Mouse (Mus musculus): ENCODE measurements around the gene Slc11a1. TPM values are rescaled to one million over a fixed set of nuclear protein-coding genes. Genes with fewer than 3 reads are reported as not detected.

Gene Slc11a1
- polyA plus RNA-seq, 1 experiment: 5.6 TPM

DNA sequence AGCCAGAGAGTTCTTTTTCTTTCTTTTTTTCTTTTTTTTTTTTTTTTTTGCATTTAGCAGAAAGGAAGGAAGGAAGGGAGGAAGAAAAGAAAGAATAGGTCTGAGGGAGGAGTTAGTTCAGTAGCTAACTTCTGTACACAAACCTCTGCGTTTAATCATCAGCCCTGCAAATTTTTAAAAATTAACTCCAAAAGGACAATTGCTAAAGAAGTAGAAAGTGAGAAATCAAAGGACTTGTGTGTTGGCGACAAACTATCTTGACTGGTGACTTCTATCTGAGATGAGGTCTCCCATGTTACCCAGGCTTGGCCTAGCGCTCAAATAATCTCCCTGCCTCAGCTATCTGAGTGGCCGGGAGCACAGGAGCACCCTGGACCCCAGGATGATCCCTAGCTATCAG lies 29.2 kb downstream of the Slc11a1 start:
- 91% methylated on average over 4 of the region's 4 CpGs for WGBS
- H3K27ac ChIP-seq (ENCODE audit: insufficient read depth, low read length): no peak overlapping the region

DNA sequence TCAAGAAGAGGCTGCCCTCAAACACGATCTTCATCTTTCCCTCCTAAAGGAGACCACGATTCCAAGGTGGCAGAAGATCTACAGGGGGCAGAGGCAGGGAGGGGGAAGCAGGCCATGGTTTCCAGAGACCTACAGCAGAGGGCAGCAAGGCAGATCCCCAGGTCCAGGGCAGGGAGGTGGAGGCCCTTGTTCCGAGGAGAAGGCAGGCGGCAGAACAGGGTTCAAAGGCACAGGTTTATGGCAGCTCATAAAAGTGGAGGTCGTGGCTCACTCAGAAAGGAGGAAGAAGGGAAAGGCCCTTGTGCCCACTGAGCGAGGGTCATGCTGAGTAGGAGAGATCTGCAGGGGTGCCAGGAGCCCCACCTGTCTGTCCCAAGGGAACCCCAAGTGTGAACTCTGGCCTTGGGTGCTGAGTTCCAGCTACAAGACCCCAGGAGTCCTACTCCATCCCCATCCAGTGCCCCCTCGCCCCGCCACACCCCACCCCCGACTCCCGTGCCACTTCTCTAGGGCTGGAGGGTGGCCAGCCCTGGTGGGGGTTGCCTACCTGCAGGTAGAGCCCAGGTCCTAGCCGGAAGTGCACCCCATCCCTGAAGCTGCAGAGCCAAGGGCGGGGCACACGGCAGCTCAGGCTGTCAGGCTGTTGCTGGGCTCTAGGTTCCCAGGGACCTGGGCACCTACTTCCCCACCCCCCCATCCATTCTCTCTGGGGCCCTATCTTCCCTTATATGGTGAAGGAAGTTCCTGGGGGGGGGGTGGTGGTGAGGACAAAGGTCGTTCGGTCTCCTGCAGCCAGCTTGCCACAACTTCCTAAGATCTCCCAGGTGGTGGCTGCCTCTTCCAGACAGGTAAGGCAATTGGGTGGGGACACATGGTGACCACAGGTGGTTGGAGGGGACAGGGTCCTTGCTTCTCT lies 33.9 kb downstream of the Slc11a1 start, which contains the start of gene Vil1:
Vil1 (plus strand) TSS at position 788 of the 916 bp plus-strand sequence.
- H3K4me1 ChIP-seq (ENCODE audit: control insufficient read depth, insufficient read depth, low read length): no peaks in the 10 kb centered on the region
- DNase-seq: no peak
- H3K27ac ChIP-seq (ENCODE audit: insufficient read depth, low read length): no peak within 1 kb of the TSS
- no peak within 1 kb of the TSS for H3K4me3 ChIP-seq (replicated peaks; ENCODE audit: insufficient read depth, low read depth, low read length)
- WGBS: 59% methylated on average over 12 of the region's 15 CpGs
- H3K27me3 ChIP-seq (ENCODE audit: control insufficient read depth, insufficient read depth, low read length): no peaks in the 10 kb centered on the region
- TF ChIP-seq POLR2A (IDR thresholded peaks at IDR 0.05; ENCODE audit: borderline replicate concordance, insufficient read depth, low read length) (no peak), CTCF (IDR thresholded peaks at IDR 0.05; ENCODE audit: borderline replicate concordance, insufficient read depth, low read depth, low read length) (no peak)

More for the DNA sequence above, 29.2 kb downstream of the Slc11a1 start:
- no peak overlapping the region for H3K4me3 ChIP-seq (replicated peaks; ENCODE audit: insufficient read depth, low read depth, low read length)
- DNase-seq: no peak
- no peaks in the 10 kb centered on the region for H3K27me3 ChIP-seq (ENCODE audit: control insufficient read depth, insufficient read depth, low read length)
- H3K4me1 ChIP-seq (ENCODE audit: control insufficient read depth, insufficient read depth, low read length): no peaks in the 10 kb centered on the region
- no peak for TF ChIP-seq POLR2A (IDR thresholded peaks at IDR 0.05; ENCODE audit: borderline replicate concordance, insufficient read depth, low read length)
- TF ChIP-seq CTCF (IDR thresholded peaks at IDR 0.05; ENCODE audit: borderline replicate concordance, insufficient read depth, low read depth, low read length): no peak

DNA sequence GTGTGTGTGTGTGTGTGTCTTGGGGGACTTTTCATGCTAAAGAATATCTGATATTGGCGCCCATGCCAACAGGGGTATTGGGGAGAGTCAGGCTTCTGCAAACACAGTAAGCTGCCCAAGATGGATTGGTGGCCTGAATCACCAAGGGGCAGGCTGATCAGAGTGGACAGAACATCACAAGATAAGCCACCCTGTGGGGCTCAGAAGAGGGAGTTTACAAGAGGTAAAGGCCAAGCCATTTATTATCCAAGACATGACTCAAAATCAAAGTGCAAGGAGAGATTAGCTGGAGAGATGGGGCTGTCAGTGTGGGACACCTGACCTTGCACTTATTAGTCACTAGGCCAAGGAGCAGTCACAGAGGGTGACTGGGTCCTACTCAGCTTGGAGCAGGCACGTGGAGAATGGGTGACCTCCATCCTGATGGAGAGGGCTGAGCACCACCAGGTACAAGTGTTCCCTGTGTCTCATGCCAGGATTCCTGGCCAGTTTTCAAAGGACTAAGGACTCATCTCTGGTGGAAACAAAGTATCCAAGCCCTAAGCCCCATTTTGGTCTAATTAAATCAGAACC lies 36.8 kb downstream of the Slc11a1 start:
- Histone ChIP-seq H3K27ac (ENCODE audit: insufficient read depth, low read length) (no peak overlapping the region), H3K27me3 (ENCODE audit: control insufficient read depth, insufficient read depth, low read length) (no peaks in the 10 kb centered on the region), H3K4me1 (ENCODE audit: control insufficient read depth, insufficient read depth, low read length) (no peaks in the 10 kb centered on the region), H3K4me3 (replicated peaks; ENCODE audit: insufficient read depth, low read depth, low read length) (no peak overlapping the region)
- no peak for DNase-seq
- TF ChIP-seq CTCF (IDR thresholded peaks at IDR 0.05; ENCODE audit: borderline replicate concordance, insufficient read depth, low read depth, low read length) (no peak), POLR2A (IDR thresholded peaks at IDR 0.05; ENCODE audit: borderline replicate concordance, insufficient read depth, low read length) (no peak)
- 59% methylated on average over 2 of the region's 2 CpGs for WGBS

DNA sequence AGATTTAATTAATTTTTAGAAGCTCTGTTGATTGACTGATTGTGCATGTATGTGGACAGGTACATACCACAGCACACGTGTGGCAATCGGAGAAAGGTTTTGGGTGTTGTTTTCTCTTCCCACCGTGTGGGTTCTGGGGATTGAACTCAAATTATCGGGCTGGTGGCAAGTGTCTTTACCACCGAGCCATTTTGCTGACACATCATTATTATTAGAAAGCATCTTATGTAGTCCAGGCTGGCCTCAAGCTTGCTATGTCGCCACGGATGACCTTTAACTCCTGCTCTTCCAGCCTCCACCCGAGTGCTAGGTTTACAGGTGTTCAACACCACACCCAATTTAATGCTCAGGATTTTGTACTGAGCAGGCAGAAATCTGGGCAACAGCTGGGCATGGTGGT lies 37.7 kb downstream of the Slc11a1 start:
- WGBS: 85% methylated on average over 8 of the region's 8 CpGs
- Histone ChIP-seq H3K27me3 (ENCODE audit: control insufficient read depth, insufficient read depth, low read length) (no peaks in the 10 kb centered on the region), H3K4me3 (replicated peaks; ENCODE audit: insufficient read depth, low read depth, low read length) (no peak overlapping the region), H3K4me1 (ENCODE audit: control insufficient read depth, insufficient read depth, low read length) (no peaks in the 10 kb centered on the region), H3K27ac (ENCODE audit: insufficient read depth, low read length) (no peak overlapping the region)
- TF ChIP-seq POLR2A (IDR thresholded peaks at IDR 0.05; ENCODE audit: borderline replicate concordance, insufficient read depth, low read length): no peak
- TF ChIP-seq CTCF (IDR thresholded peaks at IDR 0.05; ENCODE audit: borderline replicate concordance, insufficient read depth, low read depth, low read length): no peak
- DNase-seq: no peak

DNA sequence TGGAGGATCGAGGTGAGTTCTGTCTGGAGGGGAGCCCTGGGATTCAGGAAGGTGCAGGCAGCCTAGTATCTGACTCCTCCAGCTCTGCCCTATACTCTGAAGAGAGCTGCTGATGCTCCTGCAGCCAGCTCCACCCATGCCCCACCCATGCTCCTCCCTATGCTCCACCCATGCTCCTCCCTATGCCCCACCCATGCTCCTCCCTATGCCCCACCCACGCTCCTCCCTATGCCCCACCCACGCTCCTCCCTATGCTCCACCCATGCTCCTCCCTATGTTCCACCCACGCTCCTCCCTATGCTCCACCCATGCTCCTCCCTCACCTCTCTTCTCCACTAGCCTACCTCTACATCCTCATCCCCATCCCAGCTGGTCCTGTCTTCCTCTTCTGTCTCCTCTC lies 40.1 kb downstream of the Slc11a1 start:
- H3K27me3 ChIP-seq (ENCODE audit: control insufficient read depth, insufficient read depth, low read length): no peaks in the 10 kb centered on the region
- no peak overlapping the region for H3K4me3 ChIP-seq (replicated peaks; ENCODE audit: insufficient read depth, low read depth, low read length)
- peak in 1 of 2 experiments; percentile 47 for DNase-seq
- no peak overlapping the region for H3K27ac ChIP-seq (ENCODE audit: insufficient read depth, low read length)
- H3K4me1 ChIP-seq (ENCODE audit: control insufficient read depth, insufficient read depth, low read length): 0 out of 2 replicates have a peak, but pooled peaks cover 3% of the 10 kb centered on the region
- 51% methylated on average over 4 of the region's 4 CpGs for WGBS
- no peak for TF ChIP-seq POLR2A (IDR thresholded peaks at IDR 0.05; ENCODE audit: borderline replicate concordance, insufficient read depth, low read length)

DNA sequence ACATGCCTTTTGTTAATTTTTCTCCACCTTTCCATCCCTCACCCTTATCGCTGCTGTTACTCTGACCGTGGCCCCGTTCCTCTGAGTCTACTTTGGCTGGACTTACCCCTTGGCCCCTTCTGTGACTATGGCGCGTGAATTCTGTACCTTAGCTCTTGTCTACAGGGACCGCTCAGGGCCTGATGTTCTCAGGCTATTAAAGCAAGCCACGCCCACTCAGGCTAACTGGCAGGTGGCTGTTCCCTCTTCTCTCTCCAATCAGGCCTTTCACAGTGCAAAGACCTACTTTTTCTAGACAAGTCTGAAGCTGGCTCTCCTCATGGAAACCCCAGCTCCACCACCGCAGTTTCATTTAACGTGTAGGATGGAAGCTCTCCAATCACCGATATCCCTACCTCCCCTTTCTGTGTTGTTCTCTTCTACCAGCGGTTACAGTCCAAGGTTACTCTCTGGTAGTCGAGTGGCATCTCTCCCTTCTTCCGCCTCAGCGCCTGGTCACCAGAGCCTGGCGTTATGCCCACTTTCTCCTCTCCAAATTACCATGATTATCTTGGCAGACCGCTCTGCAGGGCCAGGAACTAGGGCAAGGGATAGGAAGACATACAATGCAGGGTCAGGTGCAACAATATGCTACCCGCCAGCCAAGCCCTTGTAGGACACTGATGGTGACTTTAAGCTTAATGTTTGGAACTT lies 43.9 kb downstream of the Slc11a1 start:
- Histone ChIP-seq H3K4me1 (ENCODE audit: control insufficient read depth, insufficient read depth, low read length) (0 out of 2 replicates have a peak, but pooled peaks cover 3% of the 10 kb centered on the region), H3K27me3 (ENCODE audit: control insufficient read depth, insufficient read depth, low read length) (no peaks in the 10 kb centered on the region), H3K27ac (ENCODE audit: insufficient read depth, low read length) (no peak overlapping the region), H3K4me3 (replicated peaks; ENCODE audit: insufficient read depth, low read depth, low read length) (no peak overlapping the region)
- WGBS: 48% methylated on average over 17 of the region's 17 CpGs
- TF ChIP-seq POLR2A (IDR thresholded peaks at IDR 0.05; ENCODE audit: borderline replicate concordance, insufficient read depth, low read length): no peak
- TF ChIP-seq CTCF (IDR thresholded peaks at IDR 0.05; ENCODE audit: borderline replicate concordance, insufficient read depth, low read depth, low read length): no peak
- DNase-seq: peak in 1 of 2 experiments; percentile 13

DNA sequence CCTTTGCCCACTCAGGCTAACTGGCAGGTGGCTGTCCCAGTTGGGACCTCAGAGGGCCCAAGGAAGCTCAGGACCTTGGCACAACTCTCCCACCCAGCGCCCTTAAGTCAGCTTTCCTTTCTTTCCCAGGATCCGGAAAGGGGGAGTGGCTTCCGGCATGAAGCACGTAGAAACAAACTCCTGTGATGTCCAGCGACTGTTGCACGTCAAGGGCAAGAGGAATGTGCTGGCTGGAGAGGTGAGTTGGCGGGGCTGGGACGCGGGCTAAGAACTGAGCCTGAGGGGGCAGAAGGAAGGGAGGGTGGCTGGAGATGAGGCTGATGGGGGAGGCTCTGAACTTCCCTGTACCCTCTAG lies 44.4 kb downstream of the Slc11a1 start:
- Histone ChIP-seq H3K4me1 (ENCODE audit: control insufficient read depth, insufficient read depth, low read length) (0 out of 2 replicates have a peak, but pooled peaks cover 3% of the 10 kb centered on the region), H3K4me3 (replicated peaks; ENCODE audit: insufficient read depth, low read depth, low read length) (no peak overlapping the region), H3K27ac (ENCODE audit: insufficient read depth, low read length) (no peak overlapping the region), H3K27me3 (ENCODE audit: control insufficient read depth, insufficient read depth, low read length) (no peaks in the 10 kb centered on the region)
- no peak for TF ChIP-seq CTCF (IDR thresholded peaks at IDR 0.05; ENCODE audit: borderline replicate concordance, insufficient read depth, low read depth, low read length)
- TF ChIP-seq POLR2A (IDR thresholded peaks at IDR 0.05; ENCODE audit: borderline replicate concordance, insufficient read depth, low read length): no peak
- DNase-seq: no peak
- WGBS: 55% methylated on average over 9 of the region's 9 CpGs
